In genomic region chrX:75818647-75819271, GRCm38 (mm10) we compare ENCODE assay signal across 9 mouse cellular contexts. TPM values are rescaled to one million over a fixed set of nuclear protein-coding genes. Genes with fewer than 3 reads are reported as not detected.
DNase-seq lines count a peak whose midpoint lies in the region; TF ChIP-seq lines count a peak whose summit lies in the region.
"Had no signal": no experiment of that assay in that cellular context is flagged by ENCODE, and none has a peak within 500 bp of the region (broad histone marks: within the 10 kb centered on the region; RNA-seq: fewer than 3 reads in every experiment).

No protein-coding gene starts in this region.

- H3K36me3 ChIP-seq in kidney, adult 2 months (ENCODE audit: control insufficient read depth, insufficient read depth, low read length) = no peaks in the 10 kb centered on the region
- H3K36me3 ChIP-seq: hindbrain, embryonic 13.5 days had no signal

- H3K4me1 ChIP-seq in kidney, adult 2 months (ENCODE audit: control insufficient read depth, insufficient read depth, low read length) = no peaks in the 10 kb centered on the region
- H3K4me1 ChIP-seq: hindbrain, embryonic 13.5 days had no signal

- no peak overlapping the region for H3K4me3 ChIP-seq in kidney, adult 2 months (ENCODE audit: insufficient read depth, low read depth, low read length)
- H3K4me3 ChIP-seq: hindbrain, embryonic 13.5 days had no signal

- TF ChIP-seq CTCF in kidney, adult 2 months (conservative IDR thresholded peaks at IDR 0.05; ENCODE audit: insufficient read depth, insufficient read length, low read depth, low read length) = no peak

- no peaks in the 10 kb centered on the region for H3K27me3 ChIP-seq in kidney, adult 2 months (replicated peaks; ENCODE audit: control insufficient read depth, insufficient read depth, low read length)
- H3K27me3 ChIP-seq: hindbrain, embryonic 13.5 days had no signal

- no peak for TF ChIP-seq POLR2A in kidney, adult 2 months (IDR thresholded peaks at IDR 0.05; ENCODE audit: low read depth, low read length)

- 19% methylated on average over 1 of the region's 1 CpGs for WGBS in kidney, adult 2 months

- DNase-seq in kidney, adult 2 months = peak; percentile 49
- DNase-seq in kidney, adult 11 months = no peak
- DNase-seq in lung, postnatal 10 days = peak; percentile 3
- no peak for DNase-seq in lung, postnatal 14 days
- peak; percentile 46 for DNase-seq in fibroblast of lung, adult 2 months (ENCODE audit: low read depth)
- DNase-seq in right cerebral cortex, postnatal 36 days (ENCODE audit: low spot score in 2 of 2) = no peak
- no peak for DNase-seq in ovary, postnatal 10 days (ENCODE audit: low spot score)
- DNase-seq: left cerebral cortex, postnatal 4 days had no signal

- peak overlapping the region; percentile 68 for H3K27ac ChIP-seq in kidney, adult 2 months (ENCODE audit: insufficient read depth, low read depth, low read length)
- H3K27ac ChIP-seq: hindbrain, embryonic 13.5 days had no signal

RNA-seq across cellular contexts. Expression of gene Pls3, which starts 56.2 kb away (rescaled TPM):
- polyA plus RNA-seq in kidney, adult 2 months (2012; rRNA removed) = 12.6 and 15.7 TPM in 2 replicates

Comparison
In these comparisons a context has a peak if more than half of its experiments do, and no peak if none do; other contexts are left out.
1. DNase-seq: peak in kidney, adult 2 months (single experiment), lung, postnatal 10 days (single experiment) and fibroblast of lung, adult 2 months (single experiment); none in kidney, adult 11 months (single experiment), lung, postnatal 14 days (single experiment), right cerebral cortex, postnatal 36 days (0 of 2) and ovary, postnatal 10 days (single experiment).